Mouse (Mus musculus): Measurements from ENCODE around the gene Cntn5. TPM values are rescaled to one million over a fixed set of nuclear protein-coding genes. Genes with fewer than 3 reads are reported as not detected.
"Not testable (repeated sequence)": the region's sequence is repeated elsewhere in the genome, so short reads cannot be mapped to it uniquely, and the experiment has no call there.

Cntn5 gene
- total RNA-seq, 2 experiments from 2014 or later, result not detected

DNA sequence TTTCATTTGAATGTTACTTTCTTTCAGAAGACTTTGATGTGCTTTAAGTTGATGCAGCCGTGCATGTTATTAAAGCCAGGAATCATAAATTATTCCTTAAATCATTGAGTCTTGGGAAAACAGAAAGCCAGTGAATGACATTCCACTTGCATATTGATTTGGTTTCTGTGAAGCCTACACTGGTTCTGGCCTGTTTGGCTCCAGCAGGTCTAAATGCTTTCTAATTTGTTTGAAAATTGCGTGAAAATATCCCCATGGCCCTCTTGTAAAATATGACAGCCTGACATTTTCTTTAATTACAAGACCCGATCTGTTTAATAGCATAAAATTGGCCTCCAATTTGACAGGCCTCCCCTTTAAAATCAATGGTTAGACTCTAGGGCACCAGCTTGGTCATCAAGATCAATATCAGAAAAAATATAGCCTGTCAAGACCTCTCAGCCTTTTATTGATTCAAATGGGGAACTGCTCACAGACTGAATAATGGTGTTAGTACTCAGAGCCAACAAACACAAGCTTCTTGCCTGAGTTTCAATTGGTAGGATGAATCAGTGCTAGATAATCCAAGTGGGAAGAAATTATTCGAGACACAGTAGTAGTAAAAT, 247.3 kb downstream of the Cntn5 start:
- DNase-seq (ENCODE audit: low spot score in 2 of 2), result no peak

DNA sequence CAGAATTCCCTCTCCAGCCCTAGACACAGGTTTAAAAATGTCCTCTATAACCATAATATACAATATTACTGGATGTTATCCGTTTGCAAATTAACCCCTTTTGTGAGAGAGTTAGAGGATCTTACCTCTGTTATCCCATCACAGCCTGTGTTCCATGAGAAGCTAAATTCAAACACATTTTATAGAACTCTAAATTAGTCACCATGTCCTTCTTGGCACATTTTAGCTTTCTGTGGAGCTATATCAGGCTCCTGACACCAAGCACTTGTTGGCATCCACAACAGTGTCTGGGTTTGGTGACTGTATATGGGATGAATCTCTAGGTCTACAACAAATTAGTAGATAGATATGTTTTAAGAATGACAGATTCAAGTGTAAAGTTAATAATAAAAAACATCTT, 253.9 kb downstream of the Cntn5 start:
- DNase-seq (ENCODE audit: low spot score in 2 of 2), result no peak

DNA sequence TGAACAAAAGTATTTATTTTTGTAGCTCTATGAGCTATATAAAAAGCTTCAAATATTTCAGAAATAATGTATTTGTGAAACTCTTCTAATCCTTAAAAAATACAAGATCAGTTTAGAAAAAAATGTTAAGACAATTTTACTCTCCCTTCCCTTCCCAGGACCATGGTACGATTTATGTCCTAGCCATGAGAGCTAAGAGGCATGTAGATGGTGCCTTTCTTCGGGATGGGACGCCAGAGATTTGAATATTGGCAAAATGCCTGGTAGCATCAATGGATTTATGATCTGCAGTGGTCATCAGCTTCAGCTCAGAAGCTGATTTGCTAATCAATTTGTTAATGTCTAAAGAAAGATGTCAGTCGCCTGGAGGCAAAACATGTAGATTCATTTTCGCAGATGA, 258.6 kb downstream of the Cntn5 start:
- no peak for DNase-seq (ENCODE audit: low spot score in 2 of 2)

DNA sequence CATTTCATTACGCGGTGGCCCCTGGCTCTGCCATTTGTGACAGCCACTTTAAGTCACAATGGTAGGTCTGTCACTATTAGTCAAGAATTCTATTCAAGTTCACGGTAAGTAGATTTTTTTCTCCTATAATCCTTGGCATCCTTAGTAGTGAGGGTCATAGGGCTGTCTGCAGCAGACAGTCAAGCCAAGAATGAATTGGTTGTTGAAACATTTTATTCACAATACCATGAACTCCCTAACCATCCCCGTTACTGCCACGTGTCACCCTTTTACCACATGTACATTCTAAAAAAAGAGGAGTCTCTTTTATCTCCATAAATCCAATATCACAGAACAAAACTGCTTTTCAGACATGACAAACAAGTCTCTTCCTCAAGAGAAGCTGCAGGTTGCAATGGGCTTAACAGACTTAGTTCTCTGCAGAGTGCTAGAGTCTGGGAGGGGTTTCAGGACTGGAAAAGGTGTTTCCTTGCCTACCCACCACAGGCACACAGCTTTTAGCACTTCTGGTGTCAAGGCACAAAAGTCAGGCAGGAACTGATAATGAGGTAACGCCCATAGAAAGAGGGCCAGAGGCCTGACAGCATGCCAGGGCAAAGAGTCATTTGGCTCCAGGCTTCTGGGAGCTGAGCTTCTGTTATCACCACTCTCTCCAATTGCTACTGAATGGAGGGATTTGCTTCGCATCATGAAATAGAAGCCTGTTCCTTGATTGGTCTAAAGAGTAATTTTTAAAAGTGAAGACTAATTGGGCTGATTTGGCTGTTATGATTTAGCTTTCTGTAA, 259.3 kb downstream of the Cntn5 start:
- DNase-seq (ENCODE audit: low spot score in 2 of 2), result no peak

DNA sequence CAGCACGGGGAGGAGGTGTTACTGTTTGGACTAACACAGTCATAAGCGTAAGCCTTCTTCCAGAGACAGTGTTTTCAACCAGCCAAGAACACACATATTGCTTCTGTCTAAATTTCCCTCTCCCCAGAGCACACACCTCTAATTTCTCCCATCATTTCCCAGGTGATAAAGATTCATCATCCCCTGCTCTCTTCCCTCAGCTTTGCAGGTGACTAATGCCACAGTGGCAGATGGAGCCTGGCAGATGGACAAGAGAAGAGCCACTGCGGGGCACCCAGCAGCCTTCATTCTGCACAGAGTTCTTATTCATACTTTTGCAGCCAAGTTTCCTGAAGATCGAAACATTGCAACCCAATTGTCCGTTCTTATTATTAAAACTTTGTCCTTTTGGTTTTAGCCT, 286.5 kb downstream of the Cntn5 start:
- no peak for DNase-seq (ENCODE audit: low spot score in 2 of 2)

DNA sequence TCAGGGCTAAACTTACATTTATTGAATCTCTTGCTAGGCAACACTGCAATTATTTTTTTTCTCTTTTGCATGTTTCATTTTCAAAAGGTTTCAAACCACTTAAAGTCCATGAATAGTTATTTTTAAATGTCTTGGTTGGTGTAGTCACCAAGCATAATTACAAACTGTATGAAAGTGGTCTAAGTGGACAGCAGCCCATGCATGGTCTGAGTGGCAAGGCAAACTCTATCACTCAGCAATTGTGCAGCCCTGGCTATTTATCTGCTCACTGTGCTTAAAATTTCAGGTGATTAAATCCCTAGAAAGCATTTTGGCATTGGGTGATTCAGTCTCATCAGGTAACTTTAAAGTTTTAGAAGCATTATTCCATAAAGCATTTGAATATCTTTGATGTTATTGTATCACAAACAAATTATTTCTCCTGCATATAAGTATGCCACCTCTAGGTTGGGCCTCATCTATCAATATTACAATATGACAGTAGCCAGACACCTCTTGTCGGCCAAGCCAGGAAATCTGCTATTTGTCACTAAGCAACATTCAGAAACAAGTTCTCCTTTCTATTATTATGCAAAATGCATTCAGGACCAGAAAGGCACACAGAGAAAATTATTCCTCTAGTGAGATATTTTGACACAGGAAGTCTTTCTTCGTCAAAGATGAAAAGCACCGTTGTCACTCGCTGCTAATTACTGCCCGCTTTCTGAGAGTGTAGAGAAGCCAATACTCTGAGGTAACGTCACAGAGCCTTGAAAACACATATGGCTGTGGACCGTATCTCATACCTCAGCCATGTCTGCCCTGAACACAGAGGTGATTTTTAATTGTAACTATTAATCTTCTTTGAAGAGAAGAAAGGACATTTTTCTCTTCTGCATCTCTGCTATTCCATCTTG, 329.0 kb downstream of the Cntn5 start:
- no peak for DNase-seq (ENCODE audit: low spot score in 2 of 2)

DNA sequence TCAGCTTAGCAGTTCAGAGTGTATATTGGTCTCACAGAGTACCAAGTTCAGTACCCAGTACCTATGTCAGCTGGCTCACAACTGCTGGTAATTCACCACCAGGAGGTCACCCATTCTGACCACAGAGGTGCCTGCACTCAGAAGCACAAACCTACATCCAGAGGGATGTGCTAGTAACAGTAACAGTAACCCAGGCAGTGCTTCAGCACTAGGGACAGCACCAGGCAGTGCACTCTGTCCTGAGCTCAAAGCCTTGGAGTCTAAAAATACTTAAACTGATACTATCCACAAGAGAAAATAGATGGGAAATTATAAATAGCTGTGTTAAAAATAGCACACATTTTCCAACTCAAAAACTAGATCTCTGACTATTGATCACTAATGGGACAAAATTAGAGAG, 334.7 kb downstream of the Cntn5 start:
- no peak for DNase-seq (ENCODE audit: low spot score in 2 of 2)

DNA sequence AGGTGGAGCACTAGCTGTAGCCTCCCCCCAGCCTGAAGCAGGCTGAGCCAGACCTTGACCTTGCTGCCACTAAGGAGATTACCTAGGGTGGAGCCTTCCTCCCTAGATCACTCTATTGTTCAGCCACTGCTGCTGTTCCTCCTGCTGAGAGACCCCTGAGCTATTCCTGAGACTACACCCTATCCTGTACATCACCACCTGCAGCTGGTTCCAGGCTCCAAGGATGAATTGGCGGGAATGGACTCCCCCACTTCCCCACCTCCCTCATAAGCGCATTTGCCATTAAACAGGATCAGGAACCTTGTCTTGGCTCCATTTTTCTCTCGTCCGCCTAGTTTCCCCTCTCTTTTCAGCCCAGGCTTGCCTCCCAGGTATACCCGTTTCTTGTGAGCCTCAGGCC, 363.7 kb downstream of the Cntn5 start:
- DNase-seq (ENCODE audit: low spot score in 2 of 2), result not testable (repeated sequence)

DNA sequence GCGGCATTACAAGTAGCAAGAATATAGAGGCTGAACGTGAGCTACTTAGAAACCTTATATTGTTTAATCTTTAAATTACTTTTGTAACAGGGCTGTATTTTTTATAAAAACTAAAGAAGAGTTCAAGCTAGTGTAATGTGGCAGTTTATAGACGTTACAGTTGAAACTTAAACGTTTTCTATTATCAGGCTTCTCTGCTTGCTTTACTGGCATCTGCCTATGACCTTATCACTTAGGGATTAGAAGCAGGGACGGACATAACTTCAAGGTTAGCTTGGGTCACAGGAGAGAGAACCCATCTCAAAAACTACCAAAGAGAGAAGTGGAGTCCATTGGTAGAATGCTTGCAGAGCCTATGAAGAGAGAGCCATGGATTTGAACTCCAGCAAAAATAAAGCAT, 372.3 kb downstream of the Cntn5 start:
- no peak for DNase-seq (ENCODE audit: low spot score in 2 of 2)

DNA sequence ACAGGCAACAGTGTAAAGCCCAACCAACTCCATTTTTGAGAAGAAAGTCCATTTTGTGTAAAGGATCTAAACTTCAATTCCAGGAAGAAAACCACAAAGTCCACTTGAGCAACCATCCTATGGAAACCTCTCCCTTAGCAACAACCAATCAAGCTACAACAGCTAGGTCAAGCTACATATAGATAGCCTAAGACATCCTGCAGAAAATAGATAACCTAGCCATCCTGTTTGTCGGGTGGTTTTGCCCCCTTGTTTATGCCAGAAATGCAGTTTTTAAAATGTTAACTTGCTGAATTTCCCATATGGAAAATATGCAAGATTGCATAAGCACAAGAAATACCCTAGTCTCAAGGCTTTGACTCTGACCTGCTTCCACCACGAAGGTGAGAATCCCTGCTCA, 373.5 kb downstream of the Cntn5 start:
- DNase-seq (ENCODE audit: low spot score in 2 of 2), result no peak

DNA sequence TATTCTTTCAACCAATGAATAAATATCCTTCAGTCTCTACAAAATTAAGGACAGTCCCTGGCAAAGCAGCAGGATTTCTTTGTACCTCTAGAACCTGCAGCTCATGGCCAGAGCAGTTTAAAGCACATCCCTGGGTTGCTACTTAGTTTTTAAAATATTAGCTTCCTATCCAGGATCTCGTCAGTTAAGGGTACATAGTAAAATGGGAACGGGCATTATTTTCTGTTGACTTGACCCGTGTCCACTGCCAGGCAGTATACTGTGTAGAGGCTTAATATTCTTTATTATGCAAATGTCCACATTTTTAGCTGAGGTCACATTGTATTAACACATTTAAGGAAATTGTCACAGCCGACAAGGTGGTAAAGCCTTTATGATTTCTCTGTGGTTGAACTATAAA, 375.0 kb downstream of the Cntn5 start:
- no peak for DNase-seq (ENCODE audit: low spot score in 2 of 2)

DNA sequence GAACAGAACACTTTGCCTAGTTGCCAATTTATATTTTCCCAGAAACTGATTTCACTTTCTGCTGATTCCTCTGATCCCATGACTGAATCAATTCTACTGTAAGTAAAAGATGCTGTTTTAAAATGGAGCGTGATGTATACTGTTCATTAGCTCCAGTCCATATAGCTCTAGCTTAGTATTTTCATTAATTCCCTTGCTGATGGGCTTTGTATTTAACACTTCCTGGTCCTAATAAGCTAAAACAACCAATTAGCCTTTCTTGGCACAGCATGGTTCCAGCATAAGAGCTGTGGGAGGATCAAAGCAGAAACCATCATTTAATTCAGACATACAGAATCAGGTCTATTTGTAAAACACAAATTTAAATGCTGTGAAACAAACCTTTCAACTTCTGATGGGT, 375.5 kb downstream of the Cntn5 start:
- no peak for DNase-seq (ENCODE audit: low spot score in 2 of 2)

DNA sequence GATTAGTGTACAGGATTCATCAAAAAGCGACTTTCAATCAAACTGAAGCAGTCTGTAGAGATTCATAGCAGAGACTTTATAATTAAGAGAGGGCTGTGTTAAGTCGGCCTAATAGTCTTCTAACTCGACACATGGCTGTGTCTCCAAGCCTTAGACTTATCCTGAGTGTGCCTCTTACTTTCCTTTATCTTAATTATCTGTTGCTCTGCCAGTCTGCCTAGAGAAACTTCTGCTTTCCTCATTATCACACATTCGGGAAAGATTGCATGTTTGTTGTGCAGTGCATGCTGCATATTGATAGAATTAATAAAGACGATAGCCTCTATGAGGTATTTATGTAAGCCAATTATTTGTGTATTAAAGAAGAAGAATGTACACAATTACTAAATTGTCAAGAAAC, 375.9 kb downstream of the Cntn5 start:
- DNase-seq (ENCODE audit: low spot score in 2 of 2), result no peak

DNA sequence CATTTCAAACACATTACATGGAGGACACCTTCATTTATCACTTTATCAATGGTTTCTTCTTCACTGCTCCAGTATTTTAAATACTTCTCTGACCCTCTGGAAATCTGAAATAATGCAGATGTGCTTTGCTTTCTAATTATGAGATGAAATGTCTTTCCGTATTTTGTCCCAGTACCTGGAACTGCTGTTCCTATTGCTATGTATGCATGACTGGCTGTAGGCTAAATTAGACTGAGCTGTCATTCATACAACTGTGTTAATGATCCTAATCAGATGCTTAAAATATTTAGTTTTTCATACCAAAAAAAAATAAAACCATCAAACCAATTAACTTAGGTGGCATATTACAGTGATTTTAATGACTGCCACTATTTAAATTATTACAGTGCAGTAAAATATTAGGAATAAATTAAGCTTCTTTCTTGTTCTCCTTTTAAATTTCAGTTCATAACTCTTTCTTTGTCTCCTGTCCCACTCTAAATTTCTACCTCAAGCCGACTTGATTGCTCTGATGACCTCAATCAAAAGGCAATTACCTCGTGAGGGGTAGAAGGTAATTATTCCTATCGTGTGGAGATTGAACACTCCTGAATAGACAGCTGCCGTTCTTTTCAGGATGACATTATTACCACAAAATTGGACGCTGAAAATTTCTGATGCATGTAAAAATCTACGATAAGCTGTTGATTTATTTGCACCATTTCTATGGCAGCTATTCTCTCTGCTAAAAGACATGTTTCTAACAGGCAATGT, 378.5 kb downstream of the Cntn5 start:
- DNase-seq (ENCODE audit: low spot score in 2 of 2), result no peak

DNA sequence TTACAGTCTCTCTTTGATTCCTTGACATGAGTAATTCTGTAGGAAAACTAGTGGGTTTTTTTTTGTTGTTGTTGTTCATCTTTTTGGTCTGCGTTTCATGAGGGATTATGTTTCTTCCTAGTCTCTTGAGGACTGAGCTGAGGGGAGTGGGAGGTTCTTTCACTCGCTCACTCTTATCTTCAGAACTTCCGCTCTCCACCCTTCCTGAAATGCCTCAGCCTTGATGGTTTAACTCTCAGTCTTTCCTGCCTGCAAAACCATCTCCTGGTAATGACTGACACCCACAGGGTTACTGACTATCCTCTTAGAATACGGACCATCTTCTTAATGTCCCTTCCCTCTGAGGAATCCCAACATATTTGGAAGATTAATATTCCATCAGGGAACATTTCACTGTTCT, 382.0 kb downstream of the Cntn5 start:
- DNase-seq (ENCODE audit: low spot score in 2 of 2), result no peak

DNA sequence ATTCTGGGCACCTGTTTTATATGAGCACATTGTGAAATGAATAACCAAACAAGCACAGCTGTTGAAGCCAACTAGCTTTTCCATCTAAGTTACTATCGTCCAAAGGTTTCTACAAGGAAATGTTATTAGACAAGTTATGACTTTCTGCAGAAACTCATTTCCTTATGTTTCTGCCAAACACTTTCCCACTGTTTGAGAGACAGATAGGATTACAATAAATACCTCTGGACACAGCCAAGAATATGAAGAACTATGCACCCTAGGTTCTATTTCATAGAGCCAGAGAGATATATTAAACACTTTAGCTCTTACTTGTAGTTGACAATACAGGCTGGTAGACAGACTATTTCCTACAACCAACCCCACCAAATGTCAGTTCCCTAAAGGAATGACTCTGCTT, 383.5 kb downstream of the Cntn5 start:
- no peak for DNase-seq (ENCODE audit: low spot score in 2 of 2)

DNA sequence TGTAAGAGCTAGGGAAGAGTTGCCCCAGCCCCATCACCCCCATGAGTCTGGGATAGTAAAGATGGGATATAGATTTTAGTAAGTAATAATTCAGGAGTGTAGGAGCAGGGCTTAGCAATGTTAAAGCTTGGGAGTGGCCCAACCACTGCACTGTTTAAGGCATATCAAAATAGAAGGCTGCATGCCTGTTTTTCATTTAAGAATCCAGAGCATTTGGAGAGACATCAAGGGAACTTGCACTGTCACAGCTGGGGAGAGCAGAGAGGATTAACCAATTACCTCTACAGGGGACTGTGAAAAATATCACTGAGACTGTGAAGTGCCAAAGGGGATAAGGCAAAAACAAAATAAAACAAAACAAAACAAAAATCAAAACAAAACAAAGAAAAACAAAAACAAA, 412.3 kb downstream of the Cntn5 start:
- DNase-seq (ENCODE audit: low spot score in 2 of 2), result no peak

DNA sequence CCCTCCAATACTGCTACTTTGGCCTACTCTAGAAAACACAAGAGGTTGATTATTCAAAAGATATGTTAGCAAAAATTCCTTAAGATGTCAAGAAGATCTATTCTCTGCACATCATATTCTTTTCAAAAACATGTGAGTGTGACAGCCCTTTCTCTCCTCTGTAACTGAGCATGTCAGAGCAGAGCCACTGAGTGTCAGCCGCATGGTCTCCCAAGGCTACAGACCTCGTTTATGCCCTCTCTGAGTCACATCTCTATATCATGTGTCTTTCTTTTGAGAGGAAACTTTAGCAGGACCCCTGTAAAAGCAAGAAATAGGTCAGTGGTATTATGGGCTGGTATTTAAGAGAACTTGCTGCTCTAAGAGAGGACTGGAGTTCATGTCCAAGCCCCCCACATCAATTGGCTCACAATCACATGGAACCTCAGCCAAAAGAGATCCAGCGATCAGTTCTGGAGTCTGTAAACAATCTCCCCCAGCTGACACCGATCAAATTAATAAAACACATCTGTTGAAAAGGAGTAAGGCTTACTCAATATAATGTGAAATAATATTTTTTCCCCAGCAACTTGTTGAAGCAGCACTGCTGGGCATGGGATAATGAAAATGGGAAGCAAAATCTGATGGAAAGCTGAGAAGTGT, 433.0 kb downstream of the Cntn5 start:
- DNase-seq (ENCODE audit: low spot score in 2 of 2), result no peak

DNA sequence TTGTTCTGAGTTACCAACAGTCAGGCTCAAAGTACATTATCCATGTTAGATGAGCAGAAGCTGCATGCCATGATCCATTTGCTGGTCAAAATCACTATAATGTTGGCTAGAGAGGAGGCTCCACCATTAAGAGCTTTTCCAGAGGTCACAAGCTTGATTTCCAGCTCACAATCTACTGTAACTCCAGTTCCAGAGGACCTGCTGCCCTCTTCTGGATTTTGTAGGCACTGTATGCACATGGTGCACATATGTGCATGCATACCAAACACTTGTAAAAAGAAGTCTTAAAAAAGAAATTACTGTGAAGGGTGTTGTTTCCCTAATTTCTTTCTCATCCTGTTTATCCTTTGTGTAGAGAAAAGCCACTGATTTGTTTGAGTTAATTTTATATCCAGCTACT, 439.8 kb downstream of the Cntn5 start:
- DNase-seq (ENCODE audit: low spot score in 2 of 2), result no peak

DNA sequence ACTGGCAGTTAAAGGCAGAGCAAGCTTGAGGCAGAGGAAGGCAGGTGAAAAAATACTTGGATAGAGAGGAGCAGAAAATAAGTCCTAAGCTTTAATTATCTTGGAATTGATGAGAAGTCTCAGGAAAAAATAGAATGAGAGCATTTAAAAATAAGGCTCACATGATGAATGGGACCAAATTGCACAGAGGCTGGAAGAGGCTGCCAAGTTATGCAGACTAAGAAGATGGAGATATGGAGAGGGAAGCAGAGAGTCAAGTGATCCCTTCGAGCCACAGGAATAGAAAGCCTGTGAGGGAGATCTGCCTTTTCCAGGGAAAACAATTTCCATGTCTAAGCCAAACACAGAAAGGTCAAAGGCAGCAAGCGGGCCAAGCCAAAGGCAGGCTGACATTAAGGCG, 446.7 kb downstream of the Cntn5 start:
- DNase-seq (ENCODE audit: low spot score in 2 of 2), result no peak

Data from adrenal gland, adult 18-20 months (tissue).